Mouse (Mus musculus) adrenal gland, postnatal 4 days (tissue): ENCODE data around the gene Slc28a1. TPM values are rescaled to one million over a fixed set of nuclear protein-coding genes. Genes with fewer than 3 reads are reported as not detected.

ENCODE experiments used
- DNase-seq, 2 experiments: peaks; one replicate each; pipeline ENCODE4 v3.0.0; 2021 to 2022; ENCODE audit warnings: low spot score in 2 of 2, mixed read lengths in 2 of 2
- total RNA-seq, 2 experiments: library from RNA; stranded (reverse); gene quantifications; 2 replicates each; pipeline ENCODE4 v1.2.3; 2021

Gene Slc28a1
- total RNA-seq, 2 experiments from 2014 or later = 0.56 TPM

DNA sequence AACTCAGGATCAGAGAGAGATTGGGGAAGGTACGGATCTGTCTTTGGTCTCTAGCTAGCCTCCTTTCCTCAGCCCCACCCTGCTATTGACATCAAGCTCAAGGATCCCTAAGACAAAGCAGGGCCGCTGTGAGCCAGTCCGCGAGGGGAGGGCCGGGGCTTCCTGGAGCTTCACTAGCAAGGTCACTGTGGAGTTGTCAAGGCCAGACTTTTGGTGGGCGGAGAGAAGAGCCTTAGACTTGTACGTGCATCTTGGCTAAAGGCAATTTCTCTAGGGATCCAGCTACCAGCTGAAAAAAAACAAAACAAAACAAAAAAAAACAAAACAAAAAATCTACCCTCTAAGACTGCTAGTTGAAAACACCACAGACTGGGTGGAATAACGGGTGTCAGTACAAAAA, 97.2 kb downstream of the Slc28a1 start:
- DNase-seq = peak in 1 of 2 experiments; percentile 34

DNA sequence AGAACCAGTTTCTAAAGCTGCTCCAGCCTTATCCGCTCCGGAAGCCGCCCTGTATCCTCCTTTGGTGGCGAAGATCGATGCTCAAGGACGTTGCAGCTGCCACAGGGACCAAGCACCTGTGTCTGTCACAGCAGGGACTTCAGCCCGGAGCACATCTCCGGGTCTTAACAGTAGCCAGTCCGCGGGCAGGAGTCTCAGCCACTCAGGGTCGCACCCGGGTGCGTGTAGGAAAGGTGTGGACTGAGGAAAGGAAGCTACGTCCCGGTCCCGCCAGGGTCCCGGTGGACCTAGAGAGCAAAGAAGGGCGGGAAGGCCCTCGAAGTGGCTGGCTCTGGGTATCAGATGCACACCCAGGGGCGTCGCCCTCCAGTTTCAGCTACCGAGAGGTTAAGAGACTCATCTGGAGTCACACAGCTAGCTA, 97.7 kb downstream of the Slc28a1 start:
- peak; percentile 29 to 62 for DNase-seq

DNA sequence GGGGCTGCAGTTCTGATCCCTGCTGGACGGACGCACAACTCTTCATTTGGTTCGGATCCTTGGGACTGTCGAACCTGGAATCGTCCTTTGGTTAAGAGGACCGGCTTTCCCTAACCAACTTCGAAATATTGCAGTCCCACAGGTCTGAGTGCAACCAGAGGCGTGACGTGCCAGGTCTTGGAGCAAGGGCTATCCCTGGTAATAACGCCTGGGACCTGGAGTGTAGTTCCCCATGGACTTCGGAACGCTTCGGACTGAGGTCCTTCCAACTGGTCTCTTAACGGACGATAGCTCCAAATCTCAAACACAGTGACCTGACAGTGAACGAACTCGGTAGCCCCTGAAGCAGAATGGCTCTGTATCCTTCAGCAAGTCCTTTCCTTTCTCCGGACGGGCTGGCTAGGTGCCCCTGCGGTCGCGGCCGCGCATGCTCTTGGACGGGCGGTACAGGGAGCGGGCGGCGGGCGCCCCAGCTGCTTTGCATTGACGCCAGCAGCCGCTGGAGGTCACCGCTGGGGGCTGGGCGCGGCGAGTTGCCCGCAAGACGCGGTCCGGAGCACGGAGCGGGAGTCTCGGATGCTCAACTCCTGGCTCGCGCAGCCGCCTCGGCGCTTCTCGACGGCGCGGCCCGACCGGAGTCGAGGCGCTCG, 98.2 kb downstream of the Slc28a1 start:
- DNase-seq = peak; percentile 92 to 95

DNA sequence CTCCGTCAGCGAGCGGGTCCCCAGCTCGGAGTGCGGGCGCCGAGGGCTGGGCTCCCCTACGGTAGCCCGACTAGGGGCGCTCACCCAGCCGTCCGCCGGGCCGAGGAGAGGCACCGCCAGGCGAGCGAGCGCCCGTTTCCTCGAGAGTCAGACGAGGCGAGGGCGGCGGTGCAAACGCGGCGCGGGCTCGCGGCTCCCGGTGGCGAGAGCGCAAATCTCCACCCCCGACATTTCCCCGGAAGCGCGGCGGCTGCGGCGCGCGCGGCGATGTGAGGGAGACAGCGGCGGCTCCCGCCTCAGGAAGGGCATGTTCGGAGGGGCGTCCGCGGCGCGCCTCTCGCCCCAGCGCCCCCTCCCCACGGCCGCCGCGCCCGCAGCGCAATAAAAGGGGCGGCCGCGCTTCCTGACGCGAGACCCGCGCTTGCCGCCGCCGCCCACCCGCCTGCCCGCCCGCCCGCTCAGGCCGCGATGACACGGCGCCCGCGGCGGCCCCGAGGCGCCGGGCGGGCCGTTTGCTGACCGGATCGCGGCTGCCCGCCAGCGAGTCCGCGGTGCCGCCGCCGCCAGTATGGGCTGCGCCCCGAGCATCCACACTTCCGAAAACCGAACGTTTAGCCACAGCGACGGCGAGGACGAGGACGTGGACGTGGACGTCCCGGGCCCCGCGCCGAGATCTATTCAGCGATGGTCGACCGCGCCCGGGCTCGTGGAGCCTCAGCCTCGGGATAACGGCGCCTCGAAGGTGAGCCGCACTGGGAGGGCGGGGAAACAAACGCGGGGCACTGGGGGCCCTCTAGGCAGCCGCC, 99.0 kb downstream of the Slc28a1 start, which contains the start of gene Pde8a:
Pde8a (plus strand) TSS at position 250 of the 806 bp plus-strand sequence.
- DNase-seq = peak in 1 of 2 experiments; percentile 21

DNA sequence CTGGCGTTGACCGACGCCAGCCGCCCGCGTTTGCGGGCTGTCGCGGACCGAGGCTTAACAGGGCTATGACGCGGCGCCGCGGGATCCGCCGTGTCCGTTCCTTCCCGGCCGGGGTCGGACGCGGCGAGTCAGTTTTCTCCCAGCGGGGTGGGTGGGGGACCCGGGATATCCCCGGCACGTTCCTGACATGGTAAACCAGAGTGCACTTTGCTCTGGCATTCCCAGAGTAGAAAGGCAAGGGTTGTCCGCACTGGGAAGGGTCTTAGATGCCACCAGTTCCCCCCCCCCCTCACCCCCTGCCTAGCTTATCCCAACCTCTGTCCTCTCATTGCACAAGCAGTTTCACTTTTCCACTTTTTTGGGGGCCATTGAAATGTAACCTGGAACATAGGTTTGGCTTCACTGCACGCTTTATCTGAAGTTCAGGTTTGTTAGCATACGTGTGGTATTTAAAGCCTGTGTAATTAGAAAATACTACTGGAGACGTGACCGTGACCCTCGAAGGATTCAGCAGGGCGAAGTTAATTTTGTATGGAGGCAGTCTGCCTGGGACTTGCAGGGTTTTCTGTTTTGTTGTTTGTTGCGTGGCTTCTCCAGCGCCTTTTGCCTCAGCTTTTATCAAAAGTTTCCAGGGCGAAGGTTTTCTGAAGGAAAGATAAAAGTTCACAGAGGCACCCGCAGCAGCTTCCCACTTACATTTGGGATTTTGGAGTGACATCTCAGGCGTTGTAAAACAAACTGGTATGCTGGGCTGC, 99.7 kb downstream of the Slc28a1 start:
- no peak for DNase-seq

DNA sequence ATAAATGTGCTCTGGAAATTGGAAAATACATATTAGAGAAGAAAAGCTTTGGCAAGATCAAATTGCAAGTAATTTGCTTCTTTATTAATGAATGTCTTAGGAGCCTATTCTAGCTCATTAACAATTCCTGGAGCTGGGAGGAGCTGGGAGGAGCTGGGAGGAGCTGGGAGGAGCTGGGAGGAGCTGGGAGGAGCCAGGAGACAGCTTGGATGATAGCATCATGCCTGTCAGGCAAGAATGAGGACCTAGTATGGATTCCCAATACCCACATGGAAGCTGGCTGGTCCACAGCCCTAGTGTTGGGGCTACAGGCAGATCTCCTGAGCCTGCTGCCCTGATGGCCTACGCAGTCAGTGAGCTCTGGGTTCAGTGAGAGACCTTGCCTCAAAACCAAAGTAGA, 101.4 kb downstream of the Slc28a1 start:
- DNase-seq = no peak

DNA sequence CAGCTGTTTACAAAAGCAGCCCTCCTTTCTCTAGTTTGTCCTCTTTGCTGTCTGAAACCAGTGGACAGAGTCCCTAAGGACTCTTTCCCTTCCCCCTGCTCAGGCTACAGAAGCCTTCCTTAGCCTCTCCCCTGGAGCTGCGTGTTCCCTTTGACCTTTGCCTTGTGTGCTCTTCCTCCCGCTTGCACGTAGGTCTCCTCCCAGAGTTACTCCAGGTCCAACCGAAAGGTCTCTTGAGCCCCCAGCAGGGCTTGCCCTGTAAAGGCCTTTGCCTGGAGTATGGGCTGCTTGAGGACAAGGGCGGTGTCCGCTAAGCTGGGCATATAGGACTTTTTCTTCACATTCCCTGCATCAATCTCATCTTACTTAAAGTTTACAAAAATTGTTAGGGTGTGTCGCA, 104.7 kb downstream of the Slc28a1 start:
- DNase-seq = no peak

Other genes starting within 250 kb of the Slc28a1 start
- gene Wdr73, start 213.5 kb upstream of the Slc28a1 start, total RNA-seq = 10 to 100 TPM; 27.9 to 29.8 TPM
- gene Nmb, start 209.7 kb upstream of the Slc28a1 start, total RNA-seq = 1 to 10 TPM; 4.2 to 5.6 TPM
- 100 to 1,000 TPM; 114 to 116 TPM for gene Sec11a, start 167.0 kb upstream of the Slc28a1 start, total RNA-seq
- gene Zfp592, start 121.1 kb upstream of the Slc28a1 start, total RNA-seq = 10 to 100 TPM; 26.7 to 36.0 TPM
- 1 to 10 TPM; 2.0 to 4.7 TPM for gene Alpk3, start 57.2 kb upstream of the Slc28a1 start, total RNA-seq
- 10 to 100 TPM; 22.3 to 25.8 TPM for gene Pde8a, start 98.8 kb downstream of the Slc28a1 start, total RNA-seq
- 1,000 to 10,000 TPM; 1,568 to 1,571 TPM for gene Rps17, start 230.5 kb downstream of the Slc28a1 start, total RNA-seq